Mouse (Mus musculus) left cerebral cortex, postnatal 10 days (tissue): Measurements from ENCODE around the gene Adam10. TPM values are rescaled to one million over a fixed set of nuclear protein-coding genes. Genes with fewer than 3 reads are reported as not detected.

Source experiments
- DNase-seq, 2 experiments: peaks; one replicate each; pipeline ENCODE4 v3.0.0; 2021 to 2022; ENCODE audit warnings: low spot score in 2 of 2, mixed read lengths in 1 of 2; ENCODE audit errors: extremely low spot score in 1 of 2
- intact Hi-C: fragments of 180-260 bp; cut with DNase I; formaldehyde crosslinking; loops from one replicate; pipeline ENCODE4 v1.15.1; 2025
- total RNA-seq, 2 experiments: library from RNA; stranded (reverse); gene quantifications; 2 replicates each; pipeline ENCODE4 v1.2.3; 2021

Gene Adam10
- total RNA-seq, 2 experiments from 2014 or later, result 83.8 to 86.3 TPM

- intact Hi-C loops, result no loop called here
Measured at GRCm38 (mm10) chr9:70733208-70733607, 54.4 kb downstream of the Adam10 start.

DNA sequence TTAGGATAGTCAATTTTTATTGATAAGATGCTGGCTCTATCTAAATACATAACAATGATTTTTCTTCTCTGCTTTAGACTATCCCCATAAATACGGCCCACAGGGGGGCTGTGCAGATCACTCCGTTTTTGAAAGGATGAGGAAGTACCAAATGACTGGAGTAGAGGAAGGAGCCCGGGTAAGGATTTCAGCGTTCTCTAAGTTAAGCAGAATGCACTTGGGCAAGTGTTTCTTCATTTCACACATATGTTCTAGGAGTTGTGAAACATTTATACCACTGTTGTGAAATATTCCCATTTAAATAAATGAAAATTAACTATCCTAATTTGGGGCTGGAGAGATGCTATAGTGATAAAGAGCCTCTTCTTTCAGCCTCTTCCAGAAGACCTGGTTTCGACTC is 61.2 kb downstream of the Adam10 start:
- intact Hi-C loops, result no loop called here
- no peak for DNase-seq

More at GRCm38 (mm10) chr9:70733208-70733607, 54.4 kb downstream of the Adam10 start:
- DNase-seq, result no peak

DNA sequence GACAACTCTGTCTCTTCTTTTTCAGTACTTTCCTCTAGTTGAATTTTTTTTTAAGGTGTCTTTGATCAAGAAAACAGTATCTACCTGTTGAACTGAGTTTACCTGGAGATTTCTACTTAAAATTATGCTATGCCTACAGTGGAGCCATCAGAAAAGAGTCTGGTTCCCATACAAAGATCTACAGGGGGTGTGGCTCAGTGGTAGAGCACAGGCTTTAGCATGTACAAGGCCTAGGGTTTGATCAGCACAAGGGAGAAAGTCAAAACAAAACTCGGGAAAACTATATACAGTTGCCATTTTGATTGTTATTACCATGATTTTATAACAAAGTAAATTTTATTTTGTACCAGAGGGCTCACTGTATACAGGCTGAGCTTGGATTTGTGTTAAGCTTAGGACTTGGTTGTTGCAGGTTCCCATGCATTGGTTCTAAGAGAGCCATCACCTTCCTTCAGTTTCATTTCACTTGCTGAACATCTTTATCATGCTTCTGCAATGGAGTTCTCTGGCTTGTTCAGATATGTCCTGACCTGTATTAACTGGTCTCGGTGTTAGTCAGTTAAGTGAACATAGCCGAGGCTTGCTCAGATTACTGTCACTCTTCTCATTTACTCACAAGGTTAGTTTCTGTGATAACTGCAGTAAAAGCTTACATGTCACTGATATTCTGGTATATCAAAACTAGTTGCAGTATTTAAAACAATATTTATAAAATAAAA is 72.9 kb downstream of the Adam10 start:
- DNase-seq, result no peak
- intact Hi-C loops, result no loop called here

DNA sequence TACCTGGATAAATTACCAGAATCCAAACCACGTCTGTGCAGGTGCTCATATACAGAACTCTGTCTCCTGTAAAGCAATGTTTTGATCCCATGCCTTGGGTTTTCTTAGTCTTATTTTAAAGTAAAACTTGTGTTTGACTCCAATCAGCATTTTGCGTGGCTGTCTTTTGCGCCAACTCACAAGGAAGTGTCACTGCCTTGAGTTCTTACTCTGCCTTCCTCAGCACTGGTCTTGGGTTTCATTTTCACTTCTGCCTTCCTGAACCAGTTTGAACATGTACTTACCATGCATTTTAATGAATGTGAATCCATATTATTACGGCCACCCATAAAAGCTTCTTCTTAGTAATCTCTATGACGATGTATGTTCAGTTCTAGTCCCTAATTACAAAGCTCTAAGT is 82.2 kb downstream of the Adam10 start:
- intact Hi-C loops, result no loop called here
- no peak for DNase-seq

DNA sequence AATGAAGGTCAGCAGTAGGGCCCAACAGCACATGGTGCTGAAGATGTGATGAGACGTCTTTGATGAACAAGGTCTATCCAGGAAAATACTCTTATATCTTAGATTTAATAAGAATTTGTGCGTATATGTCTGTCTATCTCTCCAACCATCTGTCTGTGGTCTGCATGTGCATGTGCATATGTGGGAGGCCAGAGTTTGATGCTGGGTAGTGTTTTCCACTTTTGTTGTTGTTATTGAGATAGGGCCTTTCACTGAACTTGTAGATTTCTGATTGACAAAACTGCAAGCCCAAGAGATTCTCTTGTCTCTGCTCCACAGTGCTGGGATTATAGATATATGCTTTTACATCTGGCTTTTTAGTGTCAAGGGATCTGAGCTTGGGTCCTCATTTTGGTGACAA is 96.7 kb downstream of the Adam10 start:
- intact Hi-C loops, result no loop called here
- no peak for DNase-seq

DNA sequence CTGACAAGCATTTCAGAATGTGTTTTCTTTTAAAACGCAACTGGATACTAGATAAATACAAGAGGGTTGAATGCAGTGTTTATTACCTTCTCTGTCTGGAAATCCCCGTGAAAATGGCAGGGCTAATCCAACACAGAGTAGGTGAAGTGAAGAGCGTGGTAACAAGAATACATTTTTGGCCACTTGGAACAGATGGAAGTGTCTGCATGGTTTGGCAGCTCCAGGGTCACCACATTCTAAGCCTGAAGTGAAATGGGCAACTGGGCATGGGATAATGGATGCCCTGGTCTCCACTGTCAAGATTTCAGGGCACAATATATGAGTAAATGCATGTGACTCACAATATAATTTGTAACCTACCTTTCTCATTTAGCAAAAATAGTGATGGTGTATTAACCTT is 103.4 kb downstream of the Adam10 start:
- DNase-seq, result no peak
- intact Hi-C loops, result no loop called here

DNA sequence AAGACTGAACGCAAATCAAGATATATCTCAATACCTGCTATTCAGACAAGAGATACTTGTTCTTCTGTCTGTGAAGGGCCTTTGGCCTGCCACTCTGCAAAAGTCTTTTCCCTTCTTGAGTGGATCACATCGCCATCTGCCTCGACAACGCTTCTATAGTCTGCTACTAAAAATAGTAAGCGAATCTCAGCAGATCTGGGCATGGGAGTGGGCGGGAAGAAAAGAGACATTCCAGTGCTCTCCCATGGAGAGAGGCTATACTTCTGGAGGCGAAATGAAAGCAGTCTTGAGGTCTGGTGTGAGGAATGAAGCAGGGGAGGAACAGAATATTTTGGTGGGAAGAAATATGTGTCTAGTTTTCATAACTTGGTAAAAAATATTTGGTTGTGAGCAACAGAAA is 109.9 kb downstream of the Adam10 start:
- intact Hi-C loops, result no loop called here
- peak in 1 of 2 experiments; percentile 8 for DNase-seq

GRCm38 (mm10) chr9:70790621-70791020 is 111.8 kb downstream of the Adam10 start:
- no peak for DNase-seq
- intact Hi-C loops, result loop anchor here (10.0 kb wide), 1 partner anchor 284 kb away; no protein-coding TSS in a partner anchor

- DNase-seq, result no peak
- intact Hi-C loops, result loop anchor here (10.0 kb wide), 1 partner anchor 280 kb away; no protein-coding TSS in a partner anchor
Measured at GRCm38 (mm10) chr9:70794643-70795438, 116.0 kb downstream of the Adam10 start.

- intact Hi-C loops, result loop anchor here (10.0 kb wide), 1 partner anchor 279 kb away; no protein-coding TSS in a partner anchor
- no peak for DNase-seq
Measured at GRCm38 (mm10) chr9:70795439-70795757, 116.6 kb downstream of the Adam10 start.

- no peak for DNase-seq
- intact Hi-C loops, result no loop called here
Measured at GRCm38 (mm10) chr9:70800588-70801315, 122.0 kb downstream of the Adam10 start.

DNA sequence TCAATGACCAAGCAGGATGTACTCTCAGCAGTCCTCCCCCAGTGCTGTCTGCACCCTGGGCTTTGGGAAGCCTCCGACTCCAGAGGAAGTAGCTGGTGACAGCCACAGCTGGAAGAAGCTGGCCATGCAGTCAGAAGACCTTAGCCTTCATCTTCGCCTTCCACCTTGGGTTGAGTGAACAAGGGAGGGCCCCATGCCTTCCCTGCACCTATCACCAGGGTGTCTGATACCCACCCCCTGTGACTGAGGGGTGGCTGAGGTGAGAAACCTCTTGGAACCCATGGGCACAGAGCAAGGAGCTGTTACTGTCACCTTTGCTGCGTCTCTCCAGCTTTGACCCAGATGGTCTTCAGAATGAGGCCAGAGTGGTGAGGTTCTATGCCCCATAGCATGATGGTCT is 123.0 kb downstream of the Adam10 start:
- DNase-seq, result no peak
- intact Hi-C loops, result no loop called here

DNA sequence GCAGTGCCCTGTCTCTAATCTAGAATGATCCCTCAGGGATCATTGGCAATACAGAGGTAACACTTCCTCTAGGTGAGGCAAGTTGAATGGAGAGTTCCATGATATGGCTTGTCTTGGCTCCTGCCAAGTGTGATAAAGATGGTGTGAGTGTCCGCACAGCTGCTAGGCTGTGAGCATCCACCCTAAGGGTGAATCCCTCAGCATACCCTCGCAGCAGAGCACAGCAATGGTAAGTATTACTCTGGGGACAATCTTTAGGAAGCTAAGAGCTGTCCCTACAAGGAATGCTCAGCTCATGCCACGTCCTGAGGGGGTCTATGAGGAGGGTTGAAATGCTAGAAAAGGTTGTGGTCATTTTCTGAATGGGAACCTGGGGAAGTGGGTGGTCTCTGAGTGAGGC is 124.0 kb downstream of the Adam10 start:
- no peak for DNase-seq
- intact Hi-C loops, result no loop called here

- no peak for DNase-seq
- intact Hi-C loops, result no loop called here
Measured at GRCm38 (mm10) chr9:70806069-70806468, 127.3 kb downstream of the Adam10 start.

DNA sequence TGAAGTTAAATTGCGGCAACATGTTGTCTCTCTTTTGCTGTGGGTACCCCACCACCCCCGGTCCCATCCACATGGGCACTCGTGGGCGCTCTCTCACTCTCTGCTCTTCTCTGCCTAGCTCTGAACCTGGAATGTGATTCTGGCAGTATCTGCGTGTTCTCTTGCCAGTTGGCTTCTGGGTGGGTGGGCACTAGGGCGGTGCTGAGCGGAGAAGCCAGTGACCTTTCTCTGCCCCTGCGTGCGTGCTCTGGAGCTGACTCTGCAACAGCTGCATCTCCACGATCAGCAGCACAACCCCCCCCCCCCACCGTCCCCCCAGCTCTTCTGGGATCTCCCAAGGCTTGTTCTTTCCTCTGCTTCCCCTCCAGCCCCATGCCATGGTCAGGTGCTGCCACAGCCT is 128.9 kb downstream of the Adam10 start:
- no peak for DNase-seq
- intact Hi-C loops, result no loop called here

GRCm38 (mm10) chr9:70812551-70812950 is 133.8 kb downstream of the Adam10 start:
- intact Hi-C loops, result no loop called here
- DNase-seq, result no peak

DNA sequence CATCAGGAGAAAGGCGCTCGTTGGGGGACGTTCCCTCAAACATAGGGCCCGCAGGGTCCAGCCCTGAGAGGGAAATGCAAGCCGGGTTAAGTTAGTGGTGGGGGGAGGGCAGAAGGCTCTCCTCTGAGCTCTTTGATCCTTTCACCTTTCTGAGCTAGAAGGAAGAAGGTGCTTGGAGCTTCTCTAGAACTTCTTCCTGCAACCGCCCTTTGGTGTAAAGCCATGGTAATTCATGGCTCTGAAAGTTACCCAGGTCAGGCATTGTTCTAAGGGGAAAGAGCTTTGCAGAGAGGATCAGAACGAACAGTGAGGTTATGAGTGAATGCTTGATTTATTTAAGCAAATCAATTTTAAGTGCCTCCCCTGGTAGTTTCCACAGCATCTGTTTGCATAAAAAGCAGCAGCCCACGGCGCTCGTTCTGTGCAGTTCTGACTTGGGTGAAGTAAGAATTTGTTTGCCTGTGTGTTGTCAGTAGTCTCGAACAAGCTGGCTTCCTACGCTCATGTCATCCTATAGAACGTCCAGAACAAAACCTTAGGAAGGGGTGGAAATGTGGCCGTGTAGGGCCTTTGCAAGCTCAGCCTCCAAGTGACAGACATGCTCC is 138.0 kb downstream of the Adam10 start:
- DNase-seq, result no peak

DNA sequence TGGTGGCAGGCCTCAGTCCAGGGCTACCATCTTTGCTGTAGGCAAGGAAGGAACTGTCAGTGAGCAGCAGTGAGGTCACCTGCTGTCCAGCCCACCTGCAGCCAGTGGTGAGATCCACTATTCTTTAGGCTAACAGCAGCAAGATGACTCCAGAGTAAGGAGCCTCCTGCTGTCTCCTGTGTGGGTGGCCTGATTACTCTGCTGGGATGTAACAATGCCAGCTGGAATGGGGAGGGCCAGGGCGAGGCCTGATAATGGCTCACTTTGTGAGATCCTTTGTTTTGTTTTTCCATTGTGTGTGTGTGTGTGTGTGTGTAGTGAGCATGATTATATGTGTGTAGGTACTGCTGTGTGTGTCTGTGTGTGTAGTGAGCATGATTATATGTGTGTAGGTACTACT is 138.6 kb downstream of the Adam10 start:
- no peak for DNase-seq
- intact Hi-C loops, result no loop called here

More for the DNA sequence above, 138.0 kb downstream of the Adam10 start:
- intact Hi-C loops, result no loop called here

- DNase-seq, result no peak
- intact Hi-C loops, result no loop called here
Measured at GRCm38 (mm10) chr9:70818739-70819138, 139.9 kb downstream of the Adam10 start.
